Mouse (Mus musculus) neural tube, embryonic 15.5 days (tissue): ENCODE results near the gene Gm21732. TPM values are rescaled to one million over a fixed set of nuclear protein-coding genes. Genes with fewer than 3 reads are reported as not detected.
"Not testable (repeated sequence)": the region's sequence is repeated elsewhere in the genome, so short reads cannot be mapped to it uniquely, and the experiment has no call there.

Experiments used
- ATAC-seq: fragments of 200-750 bp; cut with Nextera tagmentation; 2 replicates; pipeline ENCODE4 v1.8.0; 2017; ENCODE audit warnings: mild to moderate bottlenecking, moderate TSS enrichment, moderate library complexity; ENCODE audit not compliant: low FRiP score
- H3K27ac ChIP-seq: fragments of 300-500 bp; sonication (generic); replicated peaks from 2 replicates; pipeline ENCODE4 v1.5.1; 2015; ENCODE audit warnings: mild to moderate bottlenecking, inconsistent platforms
- H3K27me3 ChIP-seq: fragments of 300-500 bp; sonication (generic); replicated peaks from 2 replicates; pipeline ENCODE4 v1.6.1; 2015; ENCODE audit warnings: inconsistent platforms
- H3K36me3 ChIP-seq: fragments of 300-500 bp; sonication (generic); 2 replicates; pipeline ENCODE4 v1.6.1; 2015; ENCODE audit warnings: inconsistent platforms
- H3K4me1 ChIP-seq: fragments of 300-500 bp; sonication (generic); 2 replicates; pipeline ENCODE4 v1.6.1; 2015; ENCODE audit warnings: inconsistent platforms
- H3K4me2 ChIP-seq: fragments of 300-500 bp; sonication (generic); 2 replicates; pipeline ENCODE4 v1.6.1; 2015; ENCODE audit warnings: inconsistent platforms, mild to moderate bottlenecking, moderate library complexity
- H3K4me3 ChIP-seq: fragments of 300-500 bp; sonication (generic); replicated peaks from 2 replicates; pipeline ENCODE4 v1.5.1; 2015; ENCODE audit warnings: mild to moderate bottlenecking, inconsistent platforms
- H3K9ac ChIP-seq: fragments of 300-500 bp; sonication (generic); replicated peaks from 2 replicates; pipeline ENCODE4 v1.6.1; 2015; ENCODE audit warnings: mild to moderate bottlenecking, inconsistent platforms
- H3K9me3 ChIP-seq: fragments of 300-500 bp; sonication (generic); replicated peaks from 2 replicates; pipeline ENCODE4 v1.6.1; 2016; ENCODE audit warnings: inconsistent platforms
- WGBS: fragments of 180-500 bp; shearing (Covaris S2); methylation state at CpG from one replicate; pipeline ENCODE4 v1.1.7; 2015; ENCODE audit warnings: mixed read lengths; 5-methylcytosine and 5-hydroxymethylcytosine counted together
- polyA plus RNA-seq: library from polyadenylated mRNA; unstranded; fragments of >200 nt; fragmentation: Nextera tagmentation; extraction: Ambion mirVana; gene quantifications from 2 replicates; pipeline ENCODE4 v1.2.1, GENCODE M21; 2015

The Gm21732 gene
- not detected in 2 replicates for polyA plus RNA-seq

- not testable (repeated sequence) for H3K9me3 ChIP-seq, ATAC-seq, H3K4me1 ChIP-seq, H3K27ac ChIP-seq, H3K4me2 ChIP-seq, H3K4me3 ChIP-seq, H3K27me3 ChIP-seq, H3K36me3 ChIP-seq, H3K9ac ChIP-seq
- no CpG with 5 or more reads among the region's 2 CpGs for WGBS
These were observed at the start of gene Gm21732 for GRCm38 (mm10) chrY:38575591-38575990. Gene Gm21732 (minus strand): TSS chrY:38575691.

Other genes with a start within 250 kb of the Gm21732 start
- gene Gm20897, start 73.5 kb downstream of the Gm21732 start, polyA plus RNA-seq: not detected in 2 replicates